Mouse (Mus musculus): ENCODE data around the gene Ano2.

Gene Ano2

GRCm38 (mm10) chr6:125690057-125690703, at the start of gene Ano2:
Ano2 (plus strand) TSS chr6:125690419.
- DNase-seq (ENCODE audit: low spot score in 2 of 2) = no peak

- DNase-seq (ENCODE audit: low spot score in 2 of 2) = no peak
These were observed 49.7 kb upstream of the Ano2 start for GRCm38 (mm10) chr6:125640486-125640885.

DNA sequence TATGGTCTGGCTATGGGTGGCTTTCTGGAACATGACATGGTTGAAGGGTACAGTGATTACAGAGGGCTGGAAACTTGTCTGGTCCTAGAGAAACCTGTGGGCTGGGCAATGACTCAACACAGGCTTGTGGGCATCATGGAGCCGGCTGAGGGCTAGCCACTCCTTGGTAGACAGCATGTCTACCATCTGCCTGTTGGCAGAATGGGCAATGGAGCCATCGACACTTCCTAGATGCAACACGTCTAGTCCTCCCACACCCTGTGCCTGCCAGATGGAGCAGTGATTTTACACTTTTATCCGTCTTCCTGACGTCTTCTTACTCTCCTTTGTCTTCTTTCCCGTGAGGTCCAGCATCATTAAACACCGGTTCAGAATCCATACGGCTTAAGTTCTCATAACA, 49.1 kb upstream of the Ano2 start:
- DNase-seq (ENCODE audit: low spot score in 2 of 2) = no peak

GRCm38 (mm10) chr6:125648964-125649363, 41.3 kb upstream of the Ano2 start:
- no peak for DNase-seq (ENCODE audit: low spot score in 2 of 2)

GRCm38 (mm10) chr6:125651335-125651734, 38.9 kb upstream of the Ano2 start:
- no peak for DNase-seq (ENCODE audit: low spot score in 2 of 2)

DNA sequence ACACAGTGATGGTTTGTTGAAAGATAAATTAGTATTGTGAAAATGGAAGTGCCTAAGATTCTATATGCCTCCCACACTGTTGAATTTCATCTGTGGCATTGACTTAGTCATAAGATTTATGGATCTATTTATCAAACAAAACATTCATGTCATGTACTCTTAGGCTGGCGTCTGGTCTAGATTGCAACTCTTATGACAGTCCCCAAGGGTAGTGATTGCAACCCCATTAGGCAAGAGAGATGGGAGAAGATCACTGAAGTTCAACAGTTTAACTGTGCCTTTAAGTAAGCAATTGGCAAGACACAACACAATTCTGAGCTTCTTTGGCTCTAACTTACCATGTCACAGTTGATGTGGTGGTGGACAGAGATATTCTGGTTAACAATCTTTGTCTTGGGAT, 36.8 kb upstream of the Ano2 start:
- DNase-seq (ENCODE audit: low spot score in 2 of 2) = no peak

DNA sequence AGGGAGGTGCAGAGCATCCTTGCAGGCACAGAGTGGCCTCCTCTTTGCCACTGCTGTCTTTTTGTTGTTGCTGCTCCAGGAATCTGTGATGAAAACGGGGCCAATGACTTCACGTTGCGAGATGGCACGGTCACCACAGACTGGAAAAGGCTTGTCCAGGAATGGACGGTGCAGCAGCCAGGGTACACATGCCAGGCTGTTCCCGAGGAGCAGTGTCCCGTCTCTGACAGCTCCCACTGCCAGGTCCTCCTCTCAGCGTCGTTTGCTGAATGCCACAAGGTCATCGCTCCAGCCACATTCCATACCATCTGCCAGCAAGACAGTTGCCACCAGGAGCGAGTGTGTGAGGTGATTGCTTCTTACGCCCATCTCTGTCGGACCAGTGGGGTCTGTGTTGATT, 33.3 kb upstream of the Ano2 start:
- no peak for DNase-seq (ENCODE audit: low spot score in 2 of 2)

DNA sequence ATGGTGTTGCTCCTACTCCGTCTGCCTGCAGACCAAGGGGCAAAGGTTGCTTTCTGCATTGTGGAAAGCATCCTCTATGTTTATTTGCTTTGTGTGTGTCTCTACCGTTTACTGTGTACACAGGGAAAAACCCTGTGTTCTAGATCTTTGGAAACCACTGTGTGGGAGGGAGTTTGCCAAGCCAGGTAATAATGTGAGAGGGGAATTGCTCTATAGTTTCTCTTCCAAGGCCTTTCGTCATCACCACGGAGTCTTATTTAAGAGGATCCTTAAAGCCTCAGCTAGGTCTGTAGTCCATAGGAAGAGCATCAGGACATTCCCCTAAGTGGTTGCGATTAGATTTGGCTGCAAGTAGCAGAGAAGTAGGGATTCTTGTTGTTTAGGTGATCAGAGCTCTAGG, 32.3 kb upstream of the Ano2 start:
- no peak for DNase-seq (ENCODE audit: low spot score in 2 of 2)

- DNase-seq (ENCODE audit: low spot score in 2 of 2) = peak; percentile 15 to 43
These were observed 28.9 kb upstream of the Ano2 start for GRCm38 (mm10) chr6:125661106-125661877.

GRCm38 (mm10) chr6:125663906-125664305, 26.3 kb upstream of the Ano2 start:
- DNase-seq (ENCODE audit: low spot score in 2 of 2) = no peak

DNA sequence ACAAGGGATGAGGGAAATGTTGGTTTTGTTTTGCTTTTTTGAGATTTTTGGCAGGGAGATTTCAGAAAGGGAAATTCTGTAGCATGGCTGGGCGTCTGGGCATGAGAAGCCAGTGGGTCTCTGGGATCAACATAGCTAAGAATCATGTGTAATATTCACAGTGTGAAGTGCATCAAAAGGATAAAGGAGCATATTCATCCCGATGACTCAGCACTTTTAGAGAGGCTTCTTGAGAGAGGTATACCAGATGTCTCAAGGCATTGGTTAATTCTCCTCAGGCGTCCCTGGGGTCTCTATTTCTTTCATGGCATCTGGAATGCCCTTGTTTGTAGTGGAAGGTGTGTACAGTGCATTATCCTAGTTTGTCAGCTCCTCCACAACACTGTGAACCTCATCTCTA, 18.4 kb upstream of the Ano2 start:
- DNase-seq (ENCODE audit: low spot score in 2 of 2) = no peak

GRCm38 (mm10) chr6:125678492-125678891, 11.7 kb upstream of the Ano2 start:
- DNase-seq (ENCODE audit: low spot score in 2 of 2) = no peak

DNA sequence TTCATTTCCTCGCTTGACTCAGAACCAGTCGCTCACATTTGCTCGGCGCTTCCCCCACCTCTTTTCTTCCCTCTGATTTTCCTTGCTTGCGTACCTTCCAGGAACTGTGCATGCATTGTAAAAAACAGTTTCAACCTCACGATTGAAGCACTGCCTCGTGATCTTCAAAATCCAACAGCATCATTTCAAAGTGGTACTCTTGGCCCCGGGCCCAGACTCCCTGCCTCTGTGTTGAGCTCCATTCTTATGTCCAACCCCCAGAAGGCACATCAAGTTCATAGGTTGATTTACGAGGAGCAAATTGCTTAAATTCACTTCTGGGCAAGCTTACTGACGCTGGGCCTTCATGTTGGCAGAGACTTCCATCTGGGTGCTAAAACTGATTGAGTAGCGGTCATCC, 9.6 kb upstream of the Ano2 start:
- DNase-seq (ENCODE audit: low spot score in 2 of 2) = no peak

DNA sequence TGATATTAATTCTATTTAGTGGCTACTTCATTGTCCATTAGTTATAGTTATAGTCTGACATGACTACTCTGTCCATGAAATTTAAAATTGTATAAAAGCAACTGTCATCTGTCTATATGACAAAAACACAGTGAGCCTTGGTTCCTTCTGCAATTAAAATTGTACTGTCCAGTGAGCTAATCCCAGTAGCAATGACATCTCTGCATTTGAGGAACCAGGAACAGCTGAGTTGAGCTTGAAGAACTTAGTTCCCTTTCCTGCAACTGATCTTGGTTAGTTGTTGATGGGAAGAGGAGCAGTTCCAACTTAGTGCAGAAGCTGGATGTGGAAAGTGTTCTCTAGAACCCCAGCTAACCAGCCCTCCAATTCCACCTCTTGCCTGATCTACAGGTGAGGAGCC, 4.8 kb upstream of the Ano2 start:
- DNase-seq (ENCODE audit: low spot score in 2 of 2) = peak in 1 of 2 experiments; percentile 19

DNA sequence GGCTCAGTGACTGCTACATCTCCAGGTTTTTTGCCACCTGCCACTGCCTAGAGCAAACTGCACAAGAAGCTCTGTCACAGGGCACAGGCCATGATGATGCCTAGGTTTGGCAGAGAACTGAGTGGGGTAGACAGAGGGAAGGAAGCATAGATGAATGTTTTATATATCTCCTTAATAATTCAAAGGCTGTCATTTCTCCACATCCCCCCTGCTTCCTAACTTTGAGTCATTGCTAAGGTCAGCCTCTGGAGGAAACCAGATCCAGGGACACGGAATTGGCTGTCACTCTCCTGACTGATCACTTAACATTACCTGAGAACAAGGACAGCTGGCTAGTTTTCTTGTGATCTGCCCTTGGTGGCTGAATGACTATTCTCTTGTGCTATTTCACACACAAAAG, 2.2 kb upstream of the Ano2 start:
- DNase-seq (ENCODE audit: low spot score in 2 of 2) = no peak

- DNase-seq (ENCODE audit: low spot score in 2 of 2) = no peak
These were observed 10.9 kb downstream of the Ano2 start for GRCm38 (mm10) chr6:125701146-125701545.

DNA sequence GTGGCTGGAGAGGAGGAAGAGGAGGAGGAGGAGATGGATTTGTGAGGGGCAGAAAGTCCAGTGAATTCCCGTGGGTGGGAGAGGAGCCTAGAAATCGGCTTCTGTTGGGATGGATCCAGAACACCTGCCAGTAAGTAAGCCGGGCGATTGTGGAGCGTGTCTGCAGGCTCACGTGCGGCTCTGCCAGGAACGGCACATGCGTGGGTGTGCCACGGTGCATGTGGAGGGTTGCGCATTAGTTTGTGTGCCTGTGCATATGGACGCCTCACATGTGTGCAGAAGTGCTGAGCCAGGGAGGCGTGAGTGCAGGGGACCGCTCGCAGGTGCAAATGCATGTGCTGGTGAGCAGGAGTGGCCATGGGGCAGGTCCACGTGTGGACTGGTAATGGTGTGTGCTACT, 21.0 kb downstream of the Ano2 start:
- DNase-seq (ENCODE audit: low spot score in 2 of 2) = no peak

DNA sequence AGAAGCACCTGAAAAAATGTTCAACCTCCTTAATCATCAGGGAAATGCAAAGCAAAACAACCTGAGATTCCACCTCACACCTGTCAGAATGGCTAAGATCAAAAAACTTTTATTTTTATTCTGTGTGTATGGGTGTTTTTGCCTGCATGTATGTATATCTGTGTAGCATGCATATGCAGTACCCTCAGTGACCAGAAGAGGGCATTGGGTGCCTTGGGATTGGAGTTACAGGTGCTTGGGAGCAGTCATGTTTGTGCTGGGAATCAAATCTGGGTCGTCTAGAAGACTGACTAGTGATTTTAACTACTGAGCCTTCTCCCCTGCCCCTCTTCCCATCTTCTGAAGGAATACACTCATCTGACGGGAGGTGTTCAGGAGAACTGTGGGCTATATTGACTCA, 36.2 kb downstream of the Ano2 start:
- no peak for DNase-seq (ENCODE audit: low spot score in 2 of 2)

- no peak for DNase-seq (ENCODE audit: low spot score in 2 of 2)
These were observed 37.3 kb downstream of the Ano2 start for GRCm38 (mm10) chr6:125727484-125727911.

DNA sequence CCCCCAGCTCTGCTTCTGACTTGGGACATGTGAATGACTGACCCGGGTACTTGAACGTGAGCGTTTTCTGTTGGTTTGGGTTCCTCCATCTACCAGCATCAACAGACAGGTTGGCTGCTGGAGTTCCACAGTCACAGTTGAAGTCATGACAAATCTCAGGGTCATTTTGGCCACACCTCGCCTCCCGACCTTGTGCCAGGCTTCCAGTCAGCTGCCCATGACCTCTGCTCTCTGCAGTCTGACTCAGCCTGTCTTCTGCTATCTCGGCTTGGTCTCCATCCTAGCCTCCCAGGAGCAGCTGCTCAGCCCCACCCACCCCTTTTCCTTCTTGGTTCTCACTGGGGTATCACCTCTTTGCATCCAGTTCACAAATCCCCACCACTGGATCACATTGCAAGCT, 39.3 kb downstream of the Ano2 start:
- DNase-seq (ENCODE audit: low spot score in 2 of 2) = no peak

DNA sequence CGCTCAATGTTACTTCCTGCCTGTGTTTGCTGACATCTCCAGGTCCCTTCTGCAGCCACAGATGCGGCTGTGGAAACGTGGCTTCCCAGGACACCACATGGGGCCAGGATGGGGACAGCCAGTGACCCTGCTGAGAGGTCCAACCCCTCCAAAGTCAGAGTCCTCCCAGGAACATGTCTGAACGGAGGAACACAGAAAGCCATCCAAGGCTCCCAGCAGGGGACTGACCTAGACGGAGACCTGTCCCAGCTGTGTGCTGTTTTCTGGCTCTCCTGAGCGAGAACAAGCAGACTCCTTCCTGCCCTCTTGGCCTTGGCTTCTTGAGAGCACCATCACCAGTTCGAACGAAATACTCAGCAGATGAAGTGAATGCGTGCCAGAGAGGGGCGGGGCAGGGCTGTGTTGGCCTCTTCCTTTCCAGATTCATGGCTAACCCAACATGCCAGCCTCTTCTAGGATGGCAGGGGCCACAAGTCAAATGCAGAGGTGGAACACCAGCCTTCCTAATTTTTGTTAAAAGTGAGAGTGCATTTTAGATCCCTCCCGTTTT, 39.8 kb downstream of the Ano2 start:
- DNase-seq (ENCODE audit: low spot score in 2 of 2) = no peak

- no peak for DNase-seq (ENCODE audit: low spot score in 2 of 2)
These were observed 47.5 kb downstream of the Ano2 start for GRCm38 (mm10) chr6:125737511-125738285.

All from heart, adult 9 months (tissue).